Mouse (Mus musculus) forebrain, postnatal 0 days (tissue): ENCODE results near the gene Ell. TPM values are rescaled to one million over a fixed set of nuclear protein-coding genes. Genes with fewer than 3 reads are reported as not detected.
A peak's percentile ranks its signal among the peaks of the same experiment; 100 is the strongest.

ENCODE experiments used
- ATAC-seq: fragments of 200-750 bp; cut with Nextera tagmentation; 2 replicates; pipeline ENCODE4 v1.8.0; 2017; ENCODE audit warnings: mild to moderate bottlenecking, moderate library complexity
- DNase-seq: peaks from one replicate; pipeline ENCODE4 v3.0.0-alpha.2; 2015
- H3K27ac ChIP-seq: fragments of 300-500 bp; sonication (generic); 2 replicates; pipeline ENCODE4 v1.5.1; 2014; ENCODE audit warnings: low read depth, mild to moderate bottlenecking, antibody characterized with exemption, low read length, moderate library complexity, mixed read lengths
- H3K27me3 ChIP-seq: fragments of 300-500 bp; sonication (generic); 2 replicates; pipeline ENCODE4 v1.6.1; 2014; ENCODE audit warnings: mild to moderate bottlenecking, low read length, mixed read lengths; ENCODE audit not compliant: insufficient read depth
- H3K36me3 ChIP-seq: fragments of 300-500 bp; sonication (generic); 2 replicates; pipeline ENCODE4 v1.6.1; 2014; ENCODE audit warnings: mild to moderate bottlenecking, moderate library complexity; ENCODE audit not compliant: insufficient read depth
- H3K4me1 ChIP-seq: fragments of 300-500 bp; sonication (generic); 2 replicates; pipeline ENCODE4 v1.6.1; 2014; ENCODE audit warnings: antibody characterized with exemption; ENCODE audit not compliant: insufficient read depth
- H3K4me2 ChIP-seq: fragments of 300-500 bp; sonication (generic); 2 replicates; pipeline ENCODE4 v1.6.1; 2014; ENCODE audit warnings: low read depth, mild to moderate bottlenecking, moderate library complexity
- H3K4me3 ChIP-seq: fragments of 300-500 bp; sonication (generic); 2 replicates; pipeline ENCODE4 v1.5.1; 2014; ENCODE audit warnings: low read depth, low read length, mixed read lengths
- H3K9ac ChIP-seq: fragments of 300-500 bp; sonication (generic); 2 replicates; pipeline ENCODE4 v1.6.1; 2014; ENCODE audit warnings: mild to moderate bottlenecking
- H3K9me3 ChIP-seq: fragments of 300-500 bp; sonication (generic); 2 replicates; pipeline ENCODE4 v1.6.1; 2016; ENCODE audit warnings: low read length
- CTCF ChIP-seq: sonication (generic); IDR thresholded peaks from 2 replicates; pipeline ENCODE4 v1.5.1; 2016; ENCODE audit warnings: antibody characterized with exemption, control low read depth, low read depth
- WGBS: fragments of 180-500 bp; shearing (Covaris S2); extraction: QIAGEN DNeasy Blood & Tissue Kit; methylation state at CpG from one replicate; pipeline ENCODE4 v1.1.7; 2014; 5-methylcytosine and 5-hydroxymethylcytosine counted together
- polyA plus RNA-seq: library from polyadenylated mRNA; unstranded; fragments of >200 nt; fragmentation: Nextera tagmentation; extraction: Ambion mirVana; gene quantifications from 2 replicates; pipeline ENCODE4 v1.2.1, GENCODE M21; 2015
- total RNA-seq: library from RNA; depleted of rRNA; stranded (reverse); fragments of >200 nt; gene quantifications from 2 replicates; pipeline ENCODE4 v1.2.3, GENCODE M21; 2014

The Ell gene
- total and polyA plus RNA-seq, 2 experiments from 2014 or later = 11.0 to 16.2 TPM

GRCm38 (mm10) chr8:70535701-70536100, 3.6 kb upstream of the Ell start:
- Histone ChIP-seq H3K9ac (no peak overlapping the region), H3K9me3 (no peaks in the 10 kb centered on the region), H3K4me3 (no peak overlapping the region), H3K4me1 (peaks cover 7% of the 10 kb centered on the region; the same call in 1 of the 2 replicates), H3K4me2 (no peak overlapping the region), H3K27me3 (no peaks in the 10 kb centered on the region), H3K27ac (no peak overlapping the region), H3K36me3 (peaks cover 63% of the 10 kb centered on the region)
- WGBS = 87% methylated on average over 2 of the region's 2 CpGs
- no peak for TF ChIP-seq CTCF
- ATAC-seq (no peak), DNase-seq (no peak)

- TF ChIP-seq CTCF = no peak
- WGBS = 15% methylated on average over 24 of the region's 24 CpGs
- H3K4me1 ChIP-seq = peaks cover 11% of the 10 kb centered on the region; the same call in 1 of the 2 replicates
- H3K27me3 ChIP-seq = no peaks in the 10 kb centered on the region
- DNase-seq (no peak), ATAC-seq (no peak)
- H3K9ac ChIP-seq = peak overlapping the region; percentile 84
- H3K27ac ChIP-seq = peak overlapping the region; percentile 91; the same call in 1 of the 2 replicates
- H3K4me3 ChIP-seq = peak overlapping the region; percentile 90
- peak overlapping the region; percentile 93 for H3K4me2 ChIP-seq
- no peaks in the 10 kb centered on the region for H3K9me3 ChIP-seq
- H3K36me3 ChIP-seq = peaks cover 39% of the 10 kb centered on the region
These were observed 1.2 kb upstream of the Ell start for GRCm38 (mm10) chr8:70538024-70538579.

GRCm38 (mm10) chr8:70538633-70539076, 602 bp upstream of the Ell start:
- peak; percentile 100 for DNase-seq
- Histone ChIP-seq H3K27me3 (no peaks in the 10 kb centered on the region), H3K4me3 (peak overlapping the region; percentile 90), H3K4me2 (peak overlapping the region; percentile 93), H3K9me3 (no peaks in the 10 kb centered on the region), H3K9ac (peak overlapping the region; percentile 84), H3K36me3 (peaks cover 34% of the 10 kb centered on the region), H3K4me1 (peaks cover 11% of the 10 kb centered on the region; the same call in 1 of the 2 replicates), H3K27ac (peak overlapping the region; percentile 91)
- WGBS = under 1% methylated on average over 32 of the region's 32 CpGs
- ATAC-seq = peak; percentile 85
- no peak for TF ChIP-seq CTCF

GRCm38 (mm10) chr8:70540013-70540506, 803 bp downstream of the Ell start:
- WGBS = 16% methylated on average over 4 of the region's 4 CpGs
- Histone ChIP-seq H3K9me3 (no peaks in the 10 kb centered on the region), H3K4me2 (peak overlapping the region; percentile 93), H3K9ac (peak overlapping the region; percentile 84), H3K27ac (peak overlapping the region; percentile 91; the same call in 1 of the 2 replicates), H3K4me3 (peak overlapping the region; percentile 90), H3K4me1 (peaks cover 11% of the 10 kb centered on the region; the same call in 1 of the 2 replicates), H3K36me3 (peaks cover 20% of the 10 kb centered on the region), H3K27me3 (no peaks in the 10 kb centered on the region)
- no peak for TF ChIP-seq CTCF
- DNase-seq (no peak), ATAC-seq (no peak)

- TF ChIP-seq CTCF = no peak
- peaks cover 11% of the 10 kb centered on the region; the same call in 1 of the 2 replicates for H3K4me1 ChIP-seq
- peak overlapping the region; percentile 90 for H3K4me3 ChIP-seq
- H3K27me3 ChIP-seq = no peaks in the 10 kb centered on the region
- peaks cover 15% of the 10 kb centered on the region; the same call in 1 of the 2 replicates for H3K36me3 ChIP-seq
- peak overlapping the region; percentile 93 for H3K4me2 ChIP-seq
- H3K27ac ChIP-seq = no peak overlapping the region
- no peak for ATAC-seq
- H3K9me3 ChIP-seq = no peaks in the 10 kb centered on the region
- DNase-seq = no peak
- peak overlapping the region; percentile 84 for H3K9ac ChIP-seq
- WGBS = 50% methylated on average over 7 of the region's 7 CpGs
These were observed 1.3 kb downstream of the Ell start for GRCm38 (mm10) chr8:70540507-70541071.

GRCm38 (mm10) chr8:70541081-70541480, 1.8 kb downstream of the Ell start:
- no peaks in the 10 kb centered on the region for H3K27me3 ChIP-seq
- no peak overlapping the region for H3K9ac ChIP-seq
- no peaks in the 10 kb centered on the region for H3K9me3 ChIP-seq
- peaks cover 15% of the 10 kb centered on the region; the same call in 1 of the 2 replicates for H3K36me3 ChIP-seq
- DNase-seq = no peak
- H3K4me3 ChIP-seq = no peak overlapping the region
- ATAC-seq = no peak
- no peak overlapping the region for H3K27ac ChIP-seq
- WGBS = 82% methylated on average over 5 of the region's 5 CpGs
- TF ChIP-seq CTCF = no peak
- peaks cover 11% of the 10 kb centered on the region; the same call in 1 of the 2 replicates for H3K4me1 ChIP-seq
- H3K4me2 ChIP-seq = peak overlapping the region; percentile 93

- DNase-seq (no peak), ATAC-seq (no peak)
- H3K4me3 ChIP-seq = no peak overlapping the region
- H3K4me1 ChIP-seq = peaks cover 11% of the 10 kb centered on the region; the same call in 1 of the 2 replicates
- H3K9ac ChIP-seq = no peak overlapping the region
- no peak overlapping the region for H3K27ac ChIP-seq
- no peak overlapping the region for H3K4me2 ChIP-seq
- 0 out of 2 replicates have a peak, but pooled peaks cover 5% of the 10 kb centered on the region for H3K36me3 ChIP-seq
- no peaks in the 10 kb centered on the region for H3K9me3 ChIP-seq
- no peaks in the 10 kb centered on the region for H3K27me3 ChIP-seq
- TF ChIP-seq CTCF = peak; percentile 33; the same call in 1 of the 2 replicates
- WGBS = 78% methylated on average over 6 of the region's 6 CpGs
These were observed 5.0 kb downstream of the Ell start for GRCm38 (mm10) chr8:70544200-70544687.
